Mouse (Mus musculus) ES-Bruce4 (cell line): ENCODE data around the gene Vdr.

ENCODE experiments used
- CTCF ChIP-seq: IDR thresholded peaks from one replicate; pipeline ENCODE4 v1.8.1; 2011; ENCODE audit warnings: low read depth, low read length
- EP300 ChIP-seq: IDR thresholded peaks from 2 replicates; pipeline ENCODE4 v1.6.1; 2011; ENCODE audit warnings: low read depth, low read length; ENCODE audit not compliant: insufficient read depth

- TF ChIP-seq CTCF (no peak), EP300 (no peak)
These were observed 64.1 kb downstream of the Vdr start for GRCm38 (mm10) chr15:97846121-97846882.
